Mouse (Mus musculus): ENCODE measurements around the gene Kcnn1. TPM values are rescaled to one million over a fixed set of nuclear protein-coding genes. Genes with fewer than 3 reads are reported as not detected.

Gene Kcnn1
- polyA plus RNA-seq, 1 experiment, result 22.1 TPM

DNA sequence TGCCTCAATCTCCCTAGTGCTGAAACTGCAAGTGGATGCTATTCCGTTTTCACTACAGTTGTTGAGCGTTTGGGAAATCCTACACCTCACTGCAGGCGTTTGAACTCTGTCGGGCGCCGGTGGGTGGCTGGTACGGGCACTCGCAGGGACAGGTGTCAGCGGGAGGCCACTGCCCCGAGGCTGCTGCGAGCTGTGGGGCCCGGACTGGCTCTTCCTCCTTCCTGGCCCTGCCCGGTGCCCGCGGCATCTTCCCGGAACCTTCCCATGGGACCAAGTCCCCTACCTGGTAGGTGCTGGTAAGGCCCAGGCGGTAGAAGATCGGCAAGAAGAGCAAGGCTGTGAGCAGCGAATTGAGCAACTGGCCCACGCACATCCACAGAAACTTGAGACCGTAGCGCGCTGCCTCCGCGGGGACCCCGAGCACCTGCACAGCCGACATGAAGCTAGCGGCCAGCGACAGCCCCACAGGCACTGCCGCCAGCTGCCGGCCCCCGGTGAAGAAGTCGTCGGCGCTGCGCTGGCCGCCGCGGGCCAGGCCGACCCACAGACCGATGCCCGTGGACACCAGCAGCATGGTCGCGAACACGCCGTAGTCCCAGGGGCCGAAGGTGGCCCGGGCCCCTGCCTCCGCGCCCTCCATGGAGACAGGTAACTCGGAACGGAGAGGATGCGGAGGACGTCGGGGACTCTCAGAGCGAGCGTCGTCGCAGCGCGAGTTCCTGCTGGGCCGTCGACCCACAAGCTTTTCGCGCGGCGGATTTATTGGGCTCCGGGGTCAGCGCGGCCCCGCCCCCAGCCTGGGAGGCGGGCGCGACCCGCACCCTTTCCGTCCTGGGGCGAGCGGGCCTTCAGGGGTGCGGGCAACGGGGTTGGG is 29.2 kb upstream of the Kcnn1 start, which contains the start of gene Slc5a5:
TSS of gene Slc5a5 (minus strand) at position 736 of the 874 bp plus-strand sequence.
- TF ChIP-seq POLR2A (IDR thresholded peaks at IDR 0.05; ENCODE audit: borderline replicate concordance, insufficient read depth, low read length), result no peak
- TF ChIP-seq CTCF (IDR thresholded peaks at IDR 0.05; ENCODE audit: borderline replicate concordance, insufficient read depth, low read depth, low read length), result no peak
- Histone ChIP-seq H3K4me3 (replicated peaks; ENCODE audit: insufficient read depth, low read depth, low read length) (no peak within 1 kb of the TSS), H3K27me3 (ENCODE audit: control insufficient read depth, insufficient read depth, low read length) (no peaks in the 10 kb centered on the region), H3K4me1 (ENCODE audit: control insufficient read depth, insufficient read depth, low read length) (no peaks in the 10 kb centered on the region; the same call in 1 of the 2 replicates), H3K27ac (ENCODE audit: insufficient read depth, low read length) (no peak within 1 kb of the TSS)
- no peak for DNase-seq
- WGBS, result 28% methylated on average over 80 of the region's 80 CpGs

DNA sequence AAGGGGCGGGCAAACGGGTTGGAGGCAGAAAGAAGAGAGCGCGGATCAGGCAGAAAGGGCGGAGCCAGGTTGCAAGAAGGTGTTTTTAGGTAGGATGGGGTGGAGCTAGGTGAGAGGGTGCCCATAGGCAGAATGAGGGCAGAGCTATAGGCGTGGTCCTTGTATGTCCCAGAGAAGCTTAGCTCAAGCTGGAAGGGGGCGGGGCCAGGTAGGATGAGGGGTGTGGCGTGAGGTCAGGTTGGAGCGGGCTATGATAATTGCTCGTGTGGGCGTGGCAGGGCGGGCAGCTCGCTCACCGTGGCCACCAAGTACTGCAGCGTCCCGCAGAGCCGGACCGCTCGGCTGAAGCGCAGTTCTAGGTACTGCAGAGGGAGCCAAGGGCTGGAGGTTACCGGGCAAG is 28.3 kb upstream of the Kcnn1 start:
- TF ChIP-seq POLR2A (IDR thresholded peaks at IDR 0.05; ENCODE audit: borderline replicate concordance, insufficient read depth, low read length) (no peak), CTCF (IDR thresholded peaks at IDR 0.05; ENCODE audit: borderline replicate concordance, insufficient read depth, low read depth, low read length) (no peak)
- 35% methylated on average over 21 of the region's 21 CpGs for WGBS
- Histone ChIP-seq H3K27me3 (ENCODE audit: control insufficient read depth, insufficient read depth, low read length) (no peaks in the 10 kb centered on the region), H3K4me3 (replicated peaks; ENCODE audit: insufficient read depth, low read depth, low read length) (no peak overlapping the region), H3K4me1 (ENCODE audit: control insufficient read depth, insufficient read depth, low read length) (no peaks in the 10 kb centered on the region; the same call in 1 of the 2 replicates), H3K27ac (ENCODE audit: insufficient read depth, low read length) (no peak overlapping the region)
- no peak for DNase-seq

DNA sequence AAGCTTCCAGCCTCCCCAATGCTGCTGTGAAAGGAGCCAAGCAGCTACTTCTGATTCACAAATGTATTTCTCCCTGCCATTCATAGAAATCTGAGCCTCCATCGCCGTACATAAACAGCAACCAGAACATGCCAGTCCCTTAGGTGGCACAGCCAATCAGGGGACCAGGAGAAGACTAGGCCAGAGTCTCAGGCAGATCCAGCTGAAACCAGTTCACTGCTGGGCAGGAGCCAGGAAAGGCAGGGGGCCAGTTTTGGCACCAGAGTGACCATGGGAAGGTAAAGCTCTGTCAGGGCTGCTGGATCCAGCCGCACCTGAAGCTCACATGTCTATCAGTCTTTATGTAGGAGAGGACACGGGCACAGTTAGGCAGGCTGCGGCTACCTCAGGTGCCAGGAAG is 27.6 kb upstream of the Kcnn1 start:
- DNase-seq, result no peak
- WGBS, result 92% methylated on average over 5 of the region's 5 CpGs
- no peak for TF ChIP-seq POLR2A (IDR thresholded peaks at IDR 0.05; ENCODE audit: borderline replicate concordance, insufficient read depth, low read length)
- TF ChIP-seq CTCF (IDR thresholded peaks at IDR 0.05; ENCODE audit: borderline replicate concordance, insufficient read depth, low read depth, low read length), result no peak
- Histone ChIP-seq H3K27ac (ENCODE audit: insufficient read depth, low read length) (no peak overlapping the region), H3K4me3 (replicated peaks; ENCODE audit: insufficient read depth, low read depth, low read length) (no peak overlapping the region), H3K4me1 (ENCODE audit: control insufficient read depth, insufficient read depth, low read length) (no peaks in the 10 kb centered on the region; the same call in 1 of the 2 replicates), H3K27me3 (ENCODE audit: control insufficient read depth, insufficient read depth, low read length) (no peaks in the 10 kb centered on the region)

DNA sequence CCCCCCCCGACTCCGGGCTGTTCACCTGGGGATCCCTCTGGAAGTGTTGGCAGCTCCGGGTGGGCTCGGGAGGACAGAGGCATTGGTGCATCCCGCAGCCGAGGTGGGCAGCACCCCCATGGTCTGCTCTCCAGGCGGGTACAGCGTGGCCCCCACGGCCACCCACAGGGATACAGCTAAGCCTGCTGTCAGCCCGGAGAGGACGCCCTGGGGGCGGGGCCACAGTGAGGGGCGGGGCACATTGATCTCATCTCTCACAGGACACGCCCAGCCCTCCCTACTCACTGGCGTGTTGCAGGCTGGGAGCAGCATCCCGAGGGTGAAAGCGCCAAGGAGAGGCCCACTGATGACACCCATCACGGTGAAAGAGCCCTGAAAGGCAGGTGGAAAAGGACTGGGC is 24.6 kb upstream of the Kcnn1 start:
- DNase-seq, result peak in 1 of 2 experiments; percentile 30
- H3K4me1 ChIP-seq (ENCODE audit: control insufficient read depth, insufficient read depth, low read length), result peaks cover 15% of the 10 kb centered on the region
- no peak overlapping the region for H3K27ac ChIP-seq (ENCODE audit: insufficient read depth, low read length)
- WGBS, result 11% methylated on average over 18 of the region's 18 CpGs
- no peak overlapping the region for H3K4me3 ChIP-seq (replicated peaks; ENCODE audit: insufficient read depth, low read depth, low read length)
- TF ChIP-seq CTCF (IDR thresholded peaks at IDR 0.05; ENCODE audit: borderline replicate concordance, insufficient read depth, low read depth, low read length) (no peak), POLR2A (IDR thresholded peaks at IDR 0.05; ENCODE audit: borderline replicate concordance, insufficient read depth, low read length) (no peak)
- H3K27me3 ChIP-seq (ENCODE audit: control insufficient read depth, insufficient read depth, low read length), result no peaks in the 10 kb centered on the region

DNA sequence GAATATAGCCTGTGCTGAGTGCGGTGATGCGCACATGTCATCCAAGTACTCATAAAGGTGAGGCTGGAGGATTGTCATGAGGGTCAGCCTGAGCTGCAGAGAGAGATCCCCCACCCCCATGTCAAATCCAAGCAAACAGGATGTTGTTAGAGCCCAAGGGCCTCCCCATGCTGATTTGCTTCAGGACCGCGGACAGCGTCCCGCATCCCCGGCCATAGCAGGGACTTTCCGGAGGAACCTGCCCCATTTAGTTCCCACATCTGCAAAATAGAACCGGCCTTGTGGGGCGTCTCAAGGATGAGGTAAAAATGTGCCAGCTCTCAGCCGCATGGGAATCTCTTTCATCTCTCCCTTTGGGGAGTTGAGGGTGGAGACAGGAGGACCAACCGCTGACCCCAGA is 22.6 kb upstream of the Kcnn1 start:
- no peak for DNase-seq
- Histone ChIP-seq H3K27ac (ENCODE audit: insufficient read depth, low read length) (no peak overlapping the region), H3K27me3 (ENCODE audit: control insufficient read depth, insufficient read depth, low read length) (no peaks in the 10 kb centered on the region), H3K4me1 (ENCODE audit: control insufficient read depth, insufficient read depth, low read length) (peaks cover 27% of the 10 kb centered on the region), H3K4me3 (replicated peaks; ENCODE audit: insufficient read depth, low read depth, low read length) (no peak overlapping the region)
- TF ChIP-seq CTCF (IDR thresholded peaks at IDR 0.05; ENCODE audit: borderline replicate concordance, insufficient read depth, low read depth, low read length), result no peak
- no peak for TF ChIP-seq POLR2A (IDR thresholded peaks at IDR 0.05; ENCODE audit: borderline replicate concordance, insufficient read depth, low read length)
- WGBS, result 59% methylated on average over 12 of the region's 12 CpGs

DNA sequence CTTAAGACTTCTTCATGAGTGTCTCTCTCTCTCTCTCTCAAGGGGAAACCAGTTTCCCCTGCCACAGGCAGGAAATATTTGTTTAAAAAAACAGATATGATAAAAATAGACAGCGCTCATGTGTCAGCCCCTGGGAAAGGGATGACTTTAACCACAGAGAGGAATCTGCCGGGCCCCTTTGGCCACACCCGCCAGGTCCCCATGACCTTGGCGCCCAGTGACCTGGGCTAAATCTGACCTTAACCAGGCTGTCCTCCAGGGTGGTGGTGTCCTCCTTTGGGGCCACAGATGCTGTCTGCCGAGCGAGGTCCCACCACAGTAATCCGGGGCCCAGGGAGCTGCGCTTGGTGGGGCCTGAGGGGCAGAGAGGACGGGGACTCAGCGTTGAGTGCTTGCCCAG is 21.6 kb upstream of the Kcnn1 start:
- Histone ChIP-seq H3K4me3 (replicated peaks; ENCODE audit: insufficient read depth, low read depth, low read length) (no peak overlapping the region), H3K27me3 (ENCODE audit: control insufficient read depth, insufficient read depth, low read length) (no peaks in the 10 kb centered on the region), H3K27ac (ENCODE audit: insufficient read depth, low read length) (no peak overlapping the region), H3K4me1 (ENCODE audit: control insufficient read depth, insufficient read depth, low read length) (peaks cover 35% of the 10 kb centered on the region)
- no peak for DNase-seq
- no peak for TF ChIP-seq POLR2A (IDR thresholded peaks at IDR 0.05; ENCODE audit: borderline replicate concordance, insufficient read depth, low read length)
- no peak for TF ChIP-seq CTCF (IDR thresholded peaks at IDR 0.05; ENCODE audit: borderline replicate concordance, insufficient read depth, low read depth, low read length)
- 83% methylated on average over 10 of the region's 10 CpGs for WGBS

DNA sequence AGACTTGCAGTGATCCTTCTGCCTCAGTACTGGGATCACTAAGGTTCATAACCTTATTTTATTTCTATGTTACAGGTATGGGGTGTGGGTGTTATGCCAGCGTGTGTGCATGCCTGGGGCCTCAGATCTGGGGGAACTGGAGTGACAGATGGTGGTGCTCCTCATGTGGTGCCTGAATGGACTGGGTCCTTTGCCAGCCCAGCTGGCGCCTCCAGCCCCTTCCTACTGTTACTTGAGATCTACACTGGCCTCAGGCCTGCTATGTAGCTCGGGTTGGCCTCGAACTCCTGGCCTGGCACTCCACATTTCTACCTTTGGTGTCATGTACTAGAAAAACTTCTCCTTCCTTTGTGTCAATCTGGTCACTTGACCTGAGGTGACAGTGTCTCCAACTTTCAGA is 21.1 kb upstream of the Kcnn1 start:
- no peak overlapping the region for H3K27ac ChIP-seq (ENCODE audit: insufficient read depth, low read length)
- no peaks in the 10 kb centered on the region for H3K27me3 ChIP-seq (ENCODE audit: control insufficient read depth, insufficient read depth, low read length)
- no peak overlapping the region for H3K4me3 ChIP-seq (replicated peaks; ENCODE audit: insufficient read depth, low read depth, low read length)
- DNase-seq, result peak in 1 of 2 experiments; percentile 32
- TF ChIP-seq POLR2A (IDR thresholded peaks at IDR 0.05; ENCODE audit: borderline replicate concordance, insufficient read depth, low read length) (no peak), CTCF (IDR thresholded peaks at IDR 0.05; ENCODE audit: borderline replicate concordance, insufficient read depth, low read depth, low read length) (no peak)
- peaks cover 40% of the 10 kb centered on the region for H3K4me1 ChIP-seq (ENCODE audit: control insufficient read depth, insufficient read depth, low read length)
- 13% methylated on average over 4 of the region's 4 CpGs for WGBS

DNA sequence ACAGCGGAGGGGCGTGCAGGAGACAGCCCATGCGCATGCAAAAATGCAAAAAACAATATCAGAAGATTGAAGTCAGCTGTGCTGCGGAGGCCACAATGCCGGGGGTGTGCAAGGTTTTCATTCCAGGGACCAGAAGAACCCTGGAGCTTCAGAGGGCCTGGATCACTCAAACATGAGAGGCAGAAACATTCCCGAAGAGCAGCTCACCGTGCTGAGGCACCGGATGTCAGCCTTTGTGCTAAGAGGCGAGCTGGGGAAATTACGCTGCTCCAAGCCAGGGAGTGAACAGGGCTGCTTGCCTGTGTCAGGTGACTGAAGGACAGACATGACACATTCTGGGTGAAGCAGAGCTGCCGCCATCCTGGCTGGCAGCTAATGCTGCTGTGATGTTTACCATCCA is 17.5 kb upstream of the Kcnn1 start:
- no peak for TF ChIP-seq CTCF (IDR thresholded peaks at IDR 0.05; ENCODE audit: borderline replicate concordance, insufficient read depth, low read depth, low read length)
- no peak for TF ChIP-seq POLR2A (IDR thresholded peaks at IDR 0.05; ENCODE audit: borderline replicate concordance, insufficient read depth, low read length)
- peak overlapping the region; percentile 62 for H3K27ac ChIP-seq (ENCODE audit: insufficient read depth, low read length)

More for the DNA sequence above, 17.5 kb upstream of the Kcnn1 start:
- H3K4me3 ChIP-seq (replicated peaks; ENCODE audit: insufficient read depth, low read depth, low read length), result peak overlapping the region; percentile 4
- peak in 1 of 2 experiments; percentile 50 for DNase-seq
- 8% methylated on average over 11 of the region's 11 CpGs for WGBS
- peaks cover 42% of the 10 kb centered on the region for H3K4me1 ChIP-seq (ENCODE audit: control insufficient read depth, insufficient read depth, low read length)
- no peaks in the 10 kb centered on the region for H3K27me3 ChIP-seq (ENCODE audit: control insufficient read depth, insufficient read depth, low read length)

Data from cerebellum, adult 2 months (tissue).